Mouse (Mus musculus) forelimb bud, embryonic 11.5 days (tissue): ENCODE data around the gene Gm20479.

ENCODE experiments used
- DNase-seq: peaks from one replicate; pipeline ENCODE4 v3.0.0-alpha.2; 2012; ENCODE audit warnings: low read depth, low spot score

Gm20479 gene

DNA sequence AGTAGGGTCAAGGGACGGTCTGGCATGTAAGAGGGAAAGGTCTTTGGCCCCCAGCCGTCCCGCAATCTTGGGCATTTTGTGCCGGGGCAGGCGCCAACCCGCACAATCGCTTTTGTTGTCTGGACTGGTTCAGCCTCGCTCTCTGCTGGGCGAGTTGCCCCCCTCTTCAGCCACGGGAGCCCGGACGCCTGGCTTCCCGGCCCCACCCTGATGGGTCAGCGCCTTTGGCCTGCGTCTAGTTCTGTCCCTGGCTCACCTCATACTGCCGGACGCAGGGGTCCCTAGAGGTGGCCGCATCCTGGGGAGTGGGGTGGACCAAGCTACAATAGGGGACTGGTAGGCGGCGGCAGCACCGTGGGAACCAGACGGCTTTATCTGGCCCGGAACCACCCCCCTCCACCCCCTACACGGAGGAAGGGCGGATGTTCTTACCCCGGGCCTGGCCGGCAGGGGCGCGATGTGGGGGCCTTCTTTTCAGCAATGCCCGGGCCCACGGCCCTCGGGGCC is 22.8 kb downstream of the Gm20479 start:
- DNase-seq, result no peak

DNA sequence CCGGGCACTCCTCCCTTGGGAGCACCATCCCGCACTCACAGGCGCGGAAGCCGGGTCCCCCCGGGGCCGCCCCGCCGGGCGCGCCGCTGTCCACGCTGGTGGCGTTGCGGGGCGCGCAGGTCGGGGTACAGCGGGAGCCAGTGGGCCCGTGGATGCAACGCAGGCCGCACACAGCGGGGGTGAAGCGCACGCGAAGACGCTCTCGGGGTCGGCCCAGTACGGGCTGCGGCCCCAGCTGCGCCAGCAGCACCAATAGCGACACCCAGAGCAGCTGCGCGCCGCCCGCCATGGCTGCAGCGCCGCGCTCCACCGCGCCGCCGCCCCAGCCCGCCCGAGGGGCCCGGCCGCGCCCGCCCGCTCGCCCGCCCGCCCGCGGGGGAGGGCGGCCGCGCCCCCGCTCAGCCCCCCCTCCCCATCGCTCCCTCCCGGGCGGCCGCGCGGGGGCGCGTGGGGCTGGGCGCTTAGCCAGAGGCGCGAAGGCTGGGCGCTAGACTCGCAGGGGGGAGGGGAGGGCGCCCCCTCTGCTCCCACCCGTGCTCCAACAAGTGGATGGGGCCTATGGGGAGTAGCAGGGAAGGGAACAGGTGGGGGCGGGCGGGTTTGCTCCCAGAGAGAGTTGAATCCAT is 23.8 kb downstream of the Gm20479 start:
- no peak for DNase-seq

DNA sequence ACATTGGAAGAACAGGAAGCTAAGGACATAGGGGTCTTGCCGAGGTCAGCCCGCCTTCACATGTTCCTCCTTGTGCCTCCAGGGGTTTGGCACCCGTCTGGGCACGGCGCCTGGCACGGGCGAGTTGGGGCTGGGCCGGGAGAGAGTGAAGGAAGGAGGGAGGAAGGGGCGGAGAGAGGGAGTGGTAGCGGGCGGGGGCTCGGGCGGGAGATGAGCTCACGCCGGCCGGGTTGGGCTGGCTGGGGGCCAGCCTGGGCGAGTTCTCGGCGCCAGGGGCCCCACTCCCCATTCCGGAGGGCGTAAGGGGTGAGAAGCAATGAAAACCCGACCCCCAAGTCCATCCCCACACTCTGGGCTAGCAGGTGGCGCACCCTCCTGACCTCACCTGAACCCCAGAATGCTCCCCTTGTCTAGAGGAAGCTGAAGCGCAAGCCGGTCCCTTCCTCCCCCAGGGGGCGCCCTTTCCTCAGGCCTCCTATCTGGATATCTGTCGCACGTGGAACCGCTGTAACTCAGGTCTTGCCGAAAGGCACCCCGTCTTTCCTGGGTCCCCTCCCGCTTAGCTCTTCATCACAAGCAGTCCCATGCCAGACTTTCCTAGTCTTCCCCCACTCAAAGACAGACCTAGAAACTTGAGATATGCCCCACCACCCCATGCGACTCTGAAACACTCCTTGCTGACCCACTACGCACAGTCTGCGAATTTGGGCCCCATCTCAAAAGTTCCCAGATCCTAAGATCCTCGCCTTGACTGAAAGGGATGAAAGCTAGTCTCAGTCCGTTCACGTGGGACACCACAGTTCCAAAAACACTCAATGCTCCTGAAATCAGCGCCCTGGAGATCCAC is 24.6 kb downstream of the Gm20479 start:
- DNase-seq, result peak; percentile 75

DNA sequence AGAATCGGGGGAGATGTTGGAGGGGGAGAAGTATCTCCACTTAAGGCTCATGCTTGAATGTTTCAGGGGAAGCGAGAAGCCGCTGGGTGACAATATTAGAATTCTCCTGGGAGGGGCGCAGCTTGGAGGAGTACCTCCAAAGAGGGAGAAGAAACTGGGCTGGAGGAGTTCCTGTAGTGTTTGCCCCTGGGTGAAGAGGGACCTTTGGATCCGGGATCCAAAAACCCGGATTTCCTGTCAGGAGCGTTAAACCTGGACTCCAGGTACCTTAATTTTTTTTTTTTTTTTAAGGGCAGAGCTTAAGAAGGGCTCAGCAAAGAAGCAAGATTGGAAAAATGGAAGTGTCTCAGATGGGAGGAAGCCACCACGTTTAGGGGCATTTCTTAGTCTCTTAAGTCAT is 25.4 kb downstream of the Gm20479 start:
- DNase-seq, result no peak

DNA sequence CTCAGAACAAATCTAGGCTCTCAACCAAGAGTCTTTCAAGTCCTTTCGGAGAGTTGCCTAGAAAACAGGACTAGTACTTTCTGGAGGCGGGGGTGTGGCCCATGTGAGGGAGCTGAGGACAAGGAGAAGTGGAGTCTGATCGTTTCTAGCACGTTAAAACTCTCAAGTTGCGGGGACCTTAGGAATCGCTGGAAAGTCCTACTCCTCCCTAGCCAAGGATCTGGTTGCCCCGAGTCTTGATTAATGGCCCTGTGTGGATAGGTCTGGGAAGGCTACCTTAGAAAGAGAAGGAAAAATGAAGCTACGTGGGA is 25.7 kb downstream of the Gm20479 start:
- no peak for DNase-seq

DNA sequence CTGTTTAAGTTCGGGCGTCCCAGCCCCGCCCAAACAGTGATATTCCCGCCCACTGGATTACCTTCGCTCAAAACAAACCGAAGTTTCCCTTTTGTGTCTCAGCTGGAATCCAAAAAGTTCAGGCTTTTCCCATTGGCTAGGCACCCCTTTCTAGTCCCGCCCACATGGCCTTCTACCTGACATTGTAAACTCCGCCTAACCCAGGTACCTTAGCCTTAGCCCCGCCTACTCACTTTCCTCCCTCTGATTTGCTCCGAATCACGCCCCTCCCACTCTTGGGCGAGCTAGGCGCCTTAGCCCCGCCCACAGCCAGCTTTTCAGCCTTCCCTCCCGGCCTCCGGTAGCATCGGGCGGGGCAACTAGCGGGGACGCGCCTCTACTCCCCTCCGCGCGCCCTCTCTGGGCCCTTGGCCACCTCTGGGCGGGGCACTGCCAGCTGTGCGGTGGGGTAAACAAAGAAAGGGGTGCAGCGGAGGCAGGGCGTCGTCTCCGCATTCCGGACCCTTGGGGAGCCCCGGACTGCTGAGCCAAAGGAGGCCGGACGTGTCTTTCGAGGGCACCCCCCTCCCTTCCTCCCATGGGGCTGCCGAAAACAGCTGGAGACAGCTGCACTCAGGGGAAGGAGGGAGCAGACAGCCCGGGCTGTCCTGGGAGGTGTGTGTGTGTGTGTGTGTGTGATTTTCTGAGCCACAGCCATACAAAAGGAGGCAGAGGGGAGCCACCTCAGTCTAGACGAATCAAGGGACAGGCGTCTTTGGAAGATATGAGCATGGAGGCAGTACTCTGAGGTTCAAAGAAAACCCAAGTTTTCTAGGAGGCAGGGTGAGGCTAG is 26.3 kb downstream of the Gm20479 start:
- peak; percentile 82 for DNase-seq

DNA sequence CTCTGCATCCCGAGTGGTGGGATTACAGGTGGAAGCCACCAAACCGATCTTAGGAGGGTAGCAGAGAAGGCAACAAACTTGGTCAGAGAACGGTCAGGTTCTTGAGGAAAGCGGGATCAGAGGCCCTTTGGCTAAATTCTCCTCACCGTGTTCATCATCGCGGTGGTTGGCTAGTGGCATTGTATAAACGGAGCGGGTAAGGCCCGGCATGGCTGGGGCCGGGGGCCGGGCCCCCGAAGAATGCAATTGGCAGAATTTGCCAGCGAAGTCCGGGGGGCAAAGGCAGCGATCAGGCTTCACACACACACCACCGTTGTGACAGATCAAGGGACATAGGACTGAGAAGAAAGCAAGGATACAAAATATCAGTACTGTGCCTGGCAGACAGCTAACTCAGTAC is 27.2 kb downstream of the Gm20479 start:
- DNase-seq, result no peak

DNA sequence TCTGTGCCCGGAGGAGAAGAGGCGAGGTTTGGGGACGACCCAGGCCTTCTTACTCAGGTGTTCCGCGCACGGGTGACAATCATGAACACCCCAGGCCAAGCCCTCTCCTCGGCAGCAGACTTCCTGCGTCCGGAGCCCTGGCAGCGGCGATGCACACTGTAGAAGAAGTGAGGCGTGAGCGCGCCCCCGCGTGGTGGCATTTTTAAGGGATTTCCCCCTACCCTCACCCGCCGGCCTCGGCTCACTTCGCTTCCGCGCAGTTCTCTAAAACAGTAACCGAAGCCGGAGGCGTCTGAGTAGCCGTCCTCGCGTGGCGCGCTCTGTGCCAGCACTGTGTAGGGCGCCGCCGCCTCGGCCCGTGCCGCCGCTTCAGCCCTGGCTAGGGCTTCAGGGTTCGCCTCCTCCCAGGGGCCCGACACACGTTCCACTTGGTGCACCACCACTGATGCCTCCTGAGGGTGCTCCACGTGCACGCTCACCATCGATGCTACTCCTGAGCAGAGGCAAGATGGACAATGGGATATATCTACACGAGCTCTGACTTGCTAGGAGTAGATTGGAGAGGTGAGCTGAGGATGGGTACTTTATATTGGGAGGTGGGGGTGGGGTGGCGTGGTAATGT is 27.8 kb downstream of the Gm20479 start:
- peak; percentile 79 for DNase-seq

DNA sequence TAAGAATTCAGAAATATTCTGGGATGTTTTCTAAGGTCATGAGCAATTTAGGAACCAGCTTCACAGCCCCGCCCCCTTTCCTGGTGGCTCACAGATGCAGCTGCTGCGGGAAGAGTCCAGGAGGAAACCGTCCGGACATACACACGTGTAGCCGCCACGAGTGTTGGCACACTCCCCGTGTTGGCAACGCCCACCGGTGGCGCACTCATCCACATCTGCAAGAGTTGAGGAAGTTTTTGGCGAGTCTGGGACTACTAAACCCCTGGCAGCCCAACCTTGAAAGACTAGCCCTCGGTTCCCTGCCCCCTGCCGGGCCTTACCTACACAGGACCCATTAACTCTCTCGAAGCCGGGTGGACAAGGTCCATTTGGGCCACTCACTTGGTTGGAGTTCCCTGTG is 28.6 kb downstream of the Gm20479 start:
- DNase-seq, result no peak

DNA sequence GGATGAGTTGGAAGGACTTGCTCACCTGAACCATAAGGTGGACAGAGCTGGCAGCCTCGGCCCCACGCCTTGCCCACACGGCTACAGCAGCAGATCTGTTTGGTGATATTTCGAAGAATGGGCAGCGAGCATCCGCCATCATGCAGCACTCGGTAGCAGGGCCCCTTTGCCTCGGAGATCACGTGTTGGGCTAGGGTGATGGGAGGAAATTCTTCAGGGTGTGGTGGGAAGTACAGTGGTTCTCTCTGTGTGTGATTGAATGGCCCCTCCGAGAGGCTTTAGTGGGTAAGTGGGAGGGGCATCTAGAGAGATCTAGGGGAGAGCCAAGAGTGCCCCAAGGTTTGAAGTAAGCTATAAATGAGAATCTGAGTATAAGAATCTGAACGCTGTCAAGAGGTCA is 29.1 kb downstream of the Gm20479 start:
- no peak for DNase-seq

DNA sequence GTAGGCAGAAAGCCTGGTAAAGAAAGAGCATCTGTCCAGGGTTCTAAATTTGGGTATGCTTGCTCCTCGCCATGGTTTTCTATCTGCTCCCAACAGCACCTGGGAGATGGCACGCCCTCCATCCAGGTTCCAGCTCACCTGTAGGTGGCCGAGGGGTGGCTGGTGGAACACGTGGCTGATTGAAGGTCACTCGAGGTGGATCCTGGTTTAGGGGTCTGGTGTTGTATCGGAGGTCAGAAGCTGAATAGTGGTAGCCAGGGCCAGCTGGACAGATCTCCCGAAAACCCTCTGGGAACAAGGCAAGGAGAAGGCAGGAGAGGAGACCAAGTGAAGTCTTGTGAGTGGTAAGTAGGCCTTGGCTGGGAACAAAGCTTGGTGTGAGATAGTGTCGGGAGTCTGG is 29.7 kb downstream of the Gm20479 start:
- DNase-seq, result no peak

DNA sequence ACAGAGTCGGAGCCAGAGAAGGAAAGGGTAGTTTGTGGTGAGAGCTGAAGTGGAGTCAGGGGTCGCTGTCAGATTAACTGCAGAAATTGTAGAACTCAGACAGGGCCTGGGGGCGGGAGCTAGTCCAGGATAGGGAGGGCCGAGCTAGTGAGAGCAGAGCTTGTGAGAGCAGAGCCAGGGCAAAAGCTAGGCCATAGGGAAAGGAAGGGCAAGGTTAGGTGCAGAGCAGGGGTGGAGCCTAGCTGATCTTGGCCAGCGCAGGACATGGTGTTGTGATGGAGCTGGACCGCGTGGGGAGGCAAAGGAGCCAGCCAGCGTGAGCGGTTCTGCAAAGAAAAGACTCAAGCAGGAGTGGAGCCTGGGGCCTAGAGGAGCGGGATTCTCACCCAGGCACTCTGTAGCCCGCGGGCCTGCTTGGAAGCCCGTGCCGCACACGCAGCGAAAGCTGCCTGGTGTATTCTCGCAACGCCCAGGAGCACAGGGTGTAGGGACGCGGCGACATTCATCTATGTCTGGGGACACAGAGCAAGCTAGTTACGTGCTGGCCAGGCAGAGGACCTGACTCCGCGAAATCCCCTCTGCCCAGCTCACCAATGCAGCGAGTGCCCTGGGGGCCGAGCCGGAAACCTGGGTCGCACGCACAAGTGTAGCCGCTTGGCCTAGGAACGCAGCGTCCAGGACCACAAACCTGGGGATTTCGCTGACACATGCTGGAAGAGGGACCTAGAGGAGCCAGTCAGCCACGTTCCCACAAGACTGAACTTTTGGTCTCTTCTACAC is 30.9 kb downstream of the Gm20479 start:
- peak; percentile 57 for DNase-seq

DNA sequence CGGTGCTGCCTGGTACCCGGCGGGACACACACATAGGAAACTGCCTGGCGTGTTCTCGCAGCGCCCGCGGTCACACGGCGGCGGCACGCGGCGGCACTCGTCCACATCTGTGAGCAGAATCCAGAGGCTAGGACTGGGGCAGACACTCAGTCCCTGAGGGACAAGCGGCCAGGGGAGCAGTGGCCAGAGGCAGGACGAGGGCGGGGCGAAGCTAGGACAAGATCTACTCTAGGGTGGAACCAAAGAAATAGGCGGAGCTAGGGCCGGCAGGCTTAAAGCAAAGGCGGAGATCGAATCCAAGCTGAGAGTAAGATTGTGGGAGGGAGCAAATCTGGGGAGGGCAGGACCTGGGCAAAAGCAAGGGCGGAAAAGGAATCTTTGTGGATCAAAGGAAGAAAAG is 31.5 kb downstream of the Gm20479 start:
- peak; percentile 49 for DNase-seq

DNA sequence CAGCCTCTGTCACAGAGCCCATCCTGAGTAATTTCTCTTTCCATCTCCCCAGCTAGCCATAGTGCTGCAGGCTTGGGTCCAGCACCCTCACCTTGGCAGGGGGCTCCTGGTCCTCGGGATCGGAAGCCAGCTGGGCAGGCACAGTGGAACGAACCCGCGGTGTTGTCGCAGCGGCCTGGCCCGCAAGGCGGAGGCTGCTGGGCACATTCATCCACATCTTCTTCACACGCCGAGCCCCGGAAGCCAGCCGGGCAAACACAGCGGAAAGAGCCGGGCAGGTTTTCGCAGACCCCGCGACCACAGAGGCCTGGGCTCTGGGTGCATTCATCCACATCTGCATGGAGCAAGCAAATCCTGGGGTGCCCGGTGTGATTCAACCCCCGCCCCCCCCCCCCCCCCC is 32.3 kb downstream of the Gm20479 start:
- no peak for DNase-seq

DNA sequence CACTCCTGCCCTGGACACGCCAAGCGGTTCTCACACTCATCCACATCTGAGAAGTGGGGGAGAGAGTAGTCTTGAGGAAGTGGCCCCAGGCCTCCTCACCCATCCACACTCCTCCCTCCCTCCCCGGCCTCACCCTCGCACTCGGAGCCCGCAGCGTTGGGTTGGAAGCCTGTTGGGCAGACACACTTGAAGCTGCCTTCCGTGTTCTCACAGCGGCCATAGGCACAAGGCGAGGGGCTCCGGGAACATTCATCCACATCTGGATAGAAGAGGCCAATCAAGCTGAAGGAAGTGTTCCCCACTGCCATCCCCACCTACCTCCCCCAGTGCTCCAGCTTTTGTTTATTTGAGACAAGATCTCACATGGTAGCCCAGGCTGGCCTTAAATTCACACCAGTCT is 33.1 kb downstream of the Gm20479 start:
- DNase-seq, result no peak

DNA sequence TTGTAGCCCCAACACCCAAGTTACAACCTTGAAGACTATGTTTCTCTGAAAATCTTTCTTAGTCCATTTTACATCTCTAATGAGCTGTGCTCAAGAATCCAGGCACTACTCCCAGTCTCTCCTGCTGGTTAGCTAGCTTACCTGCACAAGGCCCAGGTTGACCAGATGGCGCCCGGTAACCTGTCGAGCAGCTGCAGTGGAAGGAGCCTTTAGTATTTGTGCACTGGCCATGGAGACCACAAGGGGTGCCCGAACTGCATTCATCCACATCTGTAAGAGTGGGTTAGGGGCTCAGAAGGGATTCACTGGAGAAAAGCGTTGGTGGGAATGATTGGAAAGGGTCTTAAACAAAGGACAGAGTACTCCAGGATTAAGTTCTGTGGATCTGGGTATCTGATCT is 34.2 kb downstream of the Gm20479 start:
- DNase-seq, result no peak

DNA sequence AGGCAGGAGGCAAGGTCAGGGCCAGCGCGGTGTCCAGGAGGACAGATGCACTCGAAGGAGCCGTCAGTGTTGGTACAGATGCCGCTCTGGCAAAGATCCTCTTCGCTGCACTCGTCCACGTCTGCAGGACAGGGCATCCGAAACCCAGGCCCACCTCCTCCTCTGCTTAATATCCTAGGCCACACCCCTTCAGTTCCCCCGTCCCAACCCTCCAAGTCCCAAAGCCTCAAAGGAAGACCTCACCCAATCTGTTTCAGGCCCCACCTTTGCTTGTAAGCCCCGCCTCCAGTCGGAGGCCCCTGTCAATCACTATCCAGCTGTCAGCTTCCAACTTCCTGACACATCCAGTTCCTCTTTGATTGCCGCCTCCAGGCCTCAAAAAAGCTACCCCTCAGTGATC is 34.9 kb downstream of the Gm20479 start:
- DNase-seq, result no peak

DNA sequence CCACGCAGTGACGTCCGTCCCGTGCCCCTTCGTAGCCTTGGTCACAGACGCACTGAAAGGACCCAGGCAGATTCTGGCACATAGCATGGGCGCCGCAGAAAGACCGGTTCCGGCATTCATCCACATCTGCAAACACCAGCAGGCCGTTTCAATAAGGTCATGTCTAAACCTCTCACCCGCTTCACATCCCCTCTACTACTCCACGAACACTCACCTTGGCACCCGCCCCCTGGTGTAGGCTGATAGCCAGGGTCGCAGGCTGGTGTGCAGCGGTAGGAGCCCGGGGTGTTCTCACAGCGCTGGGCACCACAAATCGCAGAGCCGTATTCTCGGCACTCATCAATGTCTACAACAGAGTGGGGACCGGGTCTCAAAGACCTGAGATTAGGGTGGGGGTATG is 37.8 kb downstream of the Gm20479 start:
- DNase-seq, result no peak

DNA sequence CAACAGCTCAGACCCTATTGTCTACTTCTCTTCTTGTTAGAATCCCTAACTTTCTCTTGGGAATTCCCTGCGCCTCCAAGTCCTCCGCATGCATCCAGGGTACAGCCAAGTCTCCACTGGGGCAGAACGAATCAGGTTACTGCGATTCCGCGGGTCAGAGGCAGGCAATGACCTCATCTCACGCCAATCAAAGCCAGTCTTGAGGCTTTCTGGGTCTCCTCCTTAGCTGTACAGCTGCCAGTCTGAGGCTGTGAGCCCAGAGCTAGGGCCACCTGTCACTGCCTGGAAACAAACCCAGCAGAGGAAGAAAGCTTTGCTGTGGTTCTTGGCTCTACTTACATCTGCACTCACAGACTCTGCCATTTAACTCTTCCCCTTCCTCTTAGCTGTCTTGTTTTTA is 41.3 kb downstream of the Gm20479 start:
- no peak for DNase-seq

DNA sequence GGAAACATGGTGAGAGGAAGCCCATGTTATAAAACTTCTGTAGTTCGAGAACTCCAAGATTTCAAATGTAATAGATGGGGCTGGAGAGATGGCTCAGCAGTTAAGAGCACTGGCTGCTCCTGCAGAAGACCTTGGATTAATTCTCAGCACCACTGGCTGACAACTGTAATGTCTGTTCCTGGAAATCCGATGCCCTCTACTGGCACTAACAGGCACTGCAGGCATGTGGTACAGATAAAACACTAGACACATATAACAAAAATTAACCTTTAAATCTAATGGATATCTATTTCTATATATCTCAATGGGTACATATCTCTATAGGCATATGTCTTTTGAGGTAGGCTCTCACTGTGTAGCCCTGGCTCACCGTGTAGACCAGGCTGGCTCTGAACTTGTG is 42.8 kb downstream of the Gm20479 start:
- no peak for DNase-seq

DNA sequence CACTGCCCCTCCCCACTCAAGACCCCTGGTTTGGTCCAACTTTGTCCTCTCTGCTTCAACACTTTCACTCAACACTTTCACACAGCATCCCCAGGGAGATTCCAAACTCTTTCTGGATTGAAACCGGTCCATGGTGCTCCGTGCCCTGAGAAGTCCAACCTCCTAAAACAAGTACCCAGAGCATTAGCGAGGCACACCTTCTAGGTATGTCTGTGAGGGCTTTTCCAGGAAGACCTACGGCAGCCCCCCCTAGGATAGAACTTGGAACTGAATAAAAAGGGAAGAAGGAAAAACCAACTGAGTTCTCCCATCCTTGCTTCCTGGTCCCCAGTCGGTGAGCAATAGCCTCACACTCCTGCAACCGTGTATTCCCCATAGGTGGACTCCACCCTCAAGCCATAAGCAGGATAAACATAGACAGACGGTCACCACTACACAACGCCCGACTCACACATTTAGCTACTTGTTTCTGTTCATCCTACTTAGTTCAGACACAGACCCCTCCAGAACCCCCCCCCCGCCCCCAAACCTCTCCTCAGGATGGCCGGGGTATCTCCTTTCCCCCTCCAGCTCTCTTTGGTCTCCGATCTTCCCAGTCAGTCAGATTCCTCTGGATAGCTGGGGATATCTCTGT is 45.5 kb downstream of the Gm20479 start:
- DNase-seq, result no peak
